Mouse (Mus musculus): Measurements from ENCODE around the gene Xpa. TPM values are rescaled to one million over a fixed set of nuclear protein-coding genes. Genes with fewer than 3 reads are reported as not detected.

The Xpa gene
- polyA plus RNA-seq, 1 experiment from 2014 or later: 21.1 TPM

Other genes starting within 250 kb of the Xpa start
- 9.1 and 9.3 TPM in 2 replicates for gene Tdrd7, start 231.0 kb downstream of the Xpa start, polyA plus RNA-seq (2016; fragmentation: Nextera tagmentation; extraction: Ambion mirVana)
- 2.5 and 4.0 TPM in 2 replicates for gene Tmod1, start 157.4 kb downstream of the Xpa start, polyA plus RNA-seq (2016; fragmentation: Nextera tagmentation; extraction: Ambion mirVana)
- gene Ncbp1, start 57.7 kb downstream of the Xpa start, polyA plus RNA-seq (2016; fragmentation: Nextera tagmentation; extraction: Ambion mirVana): 139 and 141 TPM in 2 replicates
- gene Tstd2, start 57.6 kb downstream of the Xpa start, polyA plus RNA-seq (2016; fragmentation: Nextera tagmentation; extraction: Ambion mirVana): 66.9 and 67.4 TPM in 2 replicates
- 0.05 TPM in 1 of 2 replicates, not detected in the other for gene Foxe1, start 147.3 kb upstream of the Xpa start, polyA plus RNA-seq (2016; fragmentation: Nextera tagmentation; extraction: Ambion mirVana)
- 10.4 and 13.8 TPM in 2 replicates for gene Trmo, start 193.1 kb upstream of the Xpa start, polyA plus RNA-seq (2016; fragmentation: Nextera tagmentation; extraction: Ambion mirVana)
- 13.8 and 19.7 TPM in 2 replicates for gene Hemgn, start 217.2 kb upstream of the Xpa start, polyA plus RNA-seq (2016; fragmentation: Nextera tagmentation; extraction: Ambion mirVana)